Mouse (Mus musculus) lung, adult 2 months (tissue): ENCODE data around the gene Kif3c.

ENCODE experiments used
- CTCF ChIP-seq: fragments of 200-500 bp; IDR thresholded peaks from 2 replicates; pipeline ENCODE4 v1.5.1; 2011; ENCODE audit warnings: mild to moderate bottlenecking, low read length, control low read depth; ENCODE audit not compliant: insufficient read depth
- POLR2A ChIP-seq: fragments of 200-500 bp; IDR thresholded peaks from 2 replicates; pipeline ENCODE4 v1.6.1; 2011; ENCODE audit warnings: low read depth, mild to moderate bottlenecking, control low read depth, low read length, borderline replicate concordance; ENCODE audit errors: extremely low read depth

DNA sequence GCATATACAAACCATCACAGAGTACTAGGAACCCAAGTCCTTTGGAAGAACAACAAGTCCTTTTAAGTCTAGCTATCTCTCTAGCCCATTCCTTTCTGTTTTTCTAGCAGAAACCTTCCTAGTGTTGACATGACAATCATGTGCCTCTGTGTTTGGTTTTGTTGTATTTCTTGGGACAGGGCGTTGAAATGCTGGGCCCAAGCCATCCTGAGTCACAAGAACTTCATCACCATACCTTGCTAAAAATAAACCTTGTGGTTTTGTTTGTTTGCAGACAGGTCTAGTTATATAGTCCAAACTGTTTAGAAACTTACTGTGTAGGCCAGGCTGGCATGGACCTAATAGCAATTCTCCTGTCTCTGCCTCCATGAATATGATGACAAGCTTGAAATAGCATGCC, 57.9 kb downstream of the Kif3c start:
- TF ChIP-seq CTCF (no peak), POLR2A (no peak)
